Mouse (Mus musculus): ENCODE data around the gene Wwox.

GRCm38 (mm10) chr8:114880475-114881135 is 441.1 kb downstream of the Wwox start:
- no peak for TF ChIP-seq EP300 (IDR thresholded peaks at IDR 0.05; ENCODE audit: low read depth in 1 of 2, low read length in 2 of 2)
- TF ChIP-seq CTCF (IDR thresholded peaks at IDR 0.05 in 2 of 3, conservative IDR thresholded peaks at IDR 0.05 in 1 of 3; ENCODE audit: control insufficient read depth in 1 of 3, insufficient read depth in 1 of 3, low read depth in 2 of 3, low read length in 3 of 3, poor library complexity in 1 of 3, severe bottlenecking in 1 of 3), result no peak
- TF ChIP-seq POLR2A (IDR thresholded peaks at IDR 0.05; ENCODE audit: control insufficient read depth in 1 of 2, insufficient read depth in 1 of 2, low read depth in 1 of 2, low read length in 2 of 2, poor library complexity in 1 of 2), result no peak
- TF ChIP-seq JUND (IDR thresholded peaks at IDR 0.05; ENCODE audit: low read depth, low read length), result no peak
- no peak for TF ChIP-seq POLR2AphosphoS5 (IDR thresholded peaks at IDR 0.05; ENCODE audit: borderline replicate concordance, low read depth, low read length)
- no peak for TF ChIP-seq MYC (IDR thresholded peaks at IDR 0.05; ENCODE audit: low read depth, low read length)
- no peak for TF ChIP-seq USF1 (IDR thresholded peaks at IDR 0.05; ENCODE audit: low read depth, low read length)
- TF ChIP-seq CHD1 (IDR thresholded peaks at IDR 0.05; ENCODE audit: low read depth, low read length), result no peak
- TF ChIP-seq RCOR1 (IDR thresholded peaks at IDR 0.05; ENCODE audit: low read depth, low read length), result no peak
- no peak for TF ChIP-seq ZKSCAN1 (IDR thresholded peaks at IDR 0.05; ENCODE audit: low read depth, low read length)
- TF ChIP-seq SMC3 (IDR thresholded peaks at IDR 0.05; ENCODE audit: low read depth, low read length), result no peak
- TF ChIP-seq E2F4 (IDR thresholded peaks at IDR 0.05; ENCODE audit: borderline replicate concordance, low read depth, low read length), result no peak
- no peak for TF ChIP-seq MAZ (IDR thresholded peaks at IDR 0.05; ENCODE audit: low read depth, low read length)
- no peak for TF ChIP-seq GATA1 (IDR thresholded peaks at IDR 0.05; ENCODE audit: low read depth, low read length)
